Mouse (Mus musculus) liver, embryonic 16.5 days (tissue): Measurements from ENCODE around the gene Nrxn3. TPM values are rescaled to one million over a fixed set of nuclear protein-coding genes. Genes with fewer than 3 reads are reported as not detected.

ENCODE experiments used
- ATAC-seq: fragments of 200-750 bp; cut with Nextera tagmentation; 2 replicates; pipeline ENCODE4 v1.8.0; 2017; ENCODE audit warnings: low read depth, mild to moderate bottlenecking, moderate number of reproducible peaks, moderate library complexity
- H3K27ac ChIP-seq: fragments of 300-500 bp; sonication (generic); 2 replicates; pipeline ENCODE4 v1.5.1; 2014; ENCODE audit warnings: mild to moderate bottlenecking, low read length
- H3K27me3 ChIP-seq: fragments of 300-500 bp; sonication (generic); 2 replicates; pipeline ENCODE4 v1.6.1; 2014; ENCODE audit warnings: low read depth, low read length, mixed read lengths; ENCODE audit not compliant: control insufficient read depth, insufficient read depth
- H3K36me3 ChIP-seq: fragments of 300-500 bp; sonication (generic); 2 replicates; pipeline ENCODE4 v1.6.1; 2014; ENCODE audit warnings: mild to moderate bottlenecking; ENCODE audit not compliant: control insufficient read depth, insufficient read depth
- H3K4me1 ChIP-seq: fragments of 300-500 bp; sonication (generic); 2 replicates; pipeline ENCODE4 v1.6.1; 2014; ENCODE audit warnings: low read depth, low read length, mixed read lengths; ENCODE audit not compliant: control insufficient read depth
- H3K4me2 ChIP-seq: fragments of 300-500 bp; sonication (generic); 2 replicates; pipeline ENCODE4 v1.6.1; 2014; ENCODE audit warnings: low read depth, low read length, mixed read lengths
- H3K4me3 ChIP-seq: fragments of 300-500 bp; sonication (generic); 2 replicates; pipeline ENCODE4 v1.5.1; 2014; ENCODE audit warnings: low read depth, mild to moderate bottlenecking, low read length
- H3K9ac ChIP-seq: fragments of 300-500 bp; sonication (generic); 2 replicates; pipeline ENCODE4 v1.6.1; 2014; ENCODE audit warnings: low read depth, low read length
- H3K9me3 ChIP-seq: fragments of 300-500 bp; sonication (generic); replicated peaks from 2 replicates; pipeline ENCODE4 v1.6.1; 2016; ENCODE audit warnings: low read length; ENCODE audit not compliant: control insufficient read depth
- WGBS: fragments of 180-500 bp; shearing (Covaris S2); extraction: QIAGEN DNeasy Blood & Tissue Kit; methylation state at CpG from one replicate; pipeline ENCODE4 v1.1.7; 2014; ENCODE audit not compliant: insufficient replicate concordance; 5-methylcytosine and 5-hydroxymethylcytosine counted together
- polyA plus RNA-seq: library from polyadenylated mRNA; unstranded; fragments of >200 nt; fragmentation: Nextera tagmentation; extraction: Ambion mirVana; gene quantifications from 2 replicates; pipeline ENCODE4 v1.2.1, GENCODE M21; 2015

Nrxn3 gene
- polyA plus RNA-seq, 1 experiment from 2014 or later, result 0.25 TPM

- Histone ChIP-seq H3K9ac (no peak overlapping the region), H3K9me3 (no peaks in the 10 kb centered on the region), H3K27ac (no peak overlapping the region), H3K4me1 (no peaks in the 10 kb centered on the region), H3K27me3 (no peaks in the 10 kb centered on the region), H3K36me3 (no peaks in the 10 kb centered on the region), H3K4me2 (no peak overlapping the region), H3K4me3 (no peak overlapping the region)
- WGBS, result 42% methylated on average over 10 of the region's 10 CpGs
- no peak for ATAC-seq
Measured at GRCm38 (mm10) chr12:89764191-89765082, 1041.8 kb downstream of the Nrxn3 start.

DNA sequence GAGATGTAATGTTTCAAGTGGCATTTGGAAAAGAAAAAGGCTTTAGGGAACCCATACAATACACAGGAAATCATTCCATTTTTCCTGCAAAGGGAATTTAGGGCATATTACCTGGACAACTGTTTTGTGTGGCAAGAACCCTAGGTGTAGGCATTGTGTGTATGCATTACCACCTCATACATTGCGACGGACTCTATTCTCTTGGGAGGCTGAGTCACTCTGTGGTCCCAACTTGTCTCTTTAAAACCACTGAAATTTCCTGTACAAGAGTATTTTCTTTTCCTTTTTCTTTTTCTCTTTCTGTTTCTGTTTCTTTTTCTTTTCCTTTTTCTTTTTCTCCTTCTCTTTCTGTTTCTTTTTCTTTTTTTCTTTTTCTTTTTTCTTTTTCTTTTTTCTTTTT is 1042.5 kb downstream of the Nrxn3 start:
- H3K4me3 ChIP-seq, result no peak overlapping the region
- H3K36me3 ChIP-seq, result no peaks in the 10 kb centered on the region
- H3K4me2 ChIP-seq, result no peak overlapping the region
- ATAC-seq, result no peak
- WGBS, result 59% methylated on average over 2 of the region's 2 CpGs
- H3K4me1 ChIP-seq, result no peaks in the 10 kb centered on the region
- no peaks in the 10 kb centered on the region for H3K27me3 ChIP-seq
- H3K27ac ChIP-seq, result no peak overlapping the region
- H3K9ac ChIP-seq, result no peak overlapping the region
- no peaks in the 10 kb centered on the region for H3K9me3 ChIP-seq

- no peak overlapping the region for H3K27ac ChIP-seq
- 46% methylated on average over 3 of the region's 3 CpGs for WGBS
Measured at GRCm38 (mm10) chr12:89788794-89789193, 1066.1 kb downstream of the Nrxn3 start.

GRCm38 (mm10) chr12:89789981-89790380 is 1067.3 kb downstream of the Nrxn3 start:
- WGBS, result 50% methylated on average over 1 of the region's 1 CpGs
- no peak for ATAC-seq
- no peak overlapping the region for H3K4me3 ChIP-seq
- H3K9ac ChIP-seq, result no peak overlapping the region
- H3K27me3 ChIP-seq, result no peaks in the 10 kb centered on the region
- no peaks in the 10 kb centered on the region for H3K9me3 ChIP-seq
- H3K36me3 ChIP-seq, result no peaks in the 10 kb centered on the region
- no peak overlapping the region for H3K27ac ChIP-seq
- no peaks in the 10 kb centered on the region for H3K4me1 ChIP-seq
- no peak overlapping the region for H3K4me2 ChIP-seq

More at GRCm38 (mm10) chr12:89788794-89789193, 1066.1 kb downstream of the Nrxn3 start:
- Histone ChIP-seq H3K9me3 (no peaks in the 10 kb centered on the region), H3K9ac (no peak overlapping the region), H3K36me3 (no peaks in the 10 kb centered on the region), H3K27me3 (no peaks in the 10 kb centered on the region), H3K4me3 (no peak overlapping the region), H3K4me2 (no peak overlapping the region), H3K4me1 (no peaks in the 10 kb centered on the region)
- no peak for ATAC-seq

GRCm38 (mm10) chr12:89791829-89792228 is 1069.2 kb downstream of the Nrxn3 start:
- Histone ChIP-seq H3K27ac (no peak overlapping the region), H3K9me3 (no peaks in the 10 kb centered on the region), H3K9ac (no peak overlapping the region), H3K36me3 (no peaks in the 10 kb centered on the region), H3K4me3 (no peak overlapping the region), H3K27me3 (no peaks in the 10 kb centered on the region), H3K4me1 (no peaks in the 10 kb centered on the region), H3K4me2 (no peak overlapping the region)
- WGBS, result 37% methylated on average over 3 of the region's 3 CpGs
- ATAC-seq, result no peak

DNA sequence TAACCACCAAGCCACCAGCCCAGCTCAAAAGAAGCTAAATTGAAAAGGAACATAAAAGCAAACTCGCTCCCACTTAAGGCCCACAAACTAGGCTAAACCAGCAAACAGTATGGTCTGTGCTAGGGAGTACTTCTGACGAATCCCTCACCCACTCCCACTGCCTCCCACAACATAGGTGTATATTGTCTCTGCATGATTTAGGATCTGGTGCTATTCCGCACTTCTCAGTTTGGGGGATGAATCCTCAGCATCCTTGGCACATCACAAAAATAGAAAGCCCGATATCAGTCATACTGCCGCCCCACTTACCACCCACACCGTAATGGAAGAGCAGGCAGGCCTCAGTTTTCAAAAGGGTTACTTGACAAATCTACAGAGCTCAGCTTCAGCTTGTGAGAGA is 1072.1 kb downstream of the Nrxn3 start:
- 67% methylated on average over 6 of the region's 6 CpGs for WGBS
- H3K27me3 ChIP-seq, result no peaks in the 10 kb centered on the region

GRCm38 (mm10) chr12:89808217-89808616 is 1085.5 kb downstream of the Nrxn3 start:
- 54% methylated on average over 3 of the region's 3 CpGs for WGBS
- H3K4me1 ChIP-seq, result no peaks in the 10 kb centered on the region

More for the DNA sequence above, 1072.1 kb downstream of the Nrxn3 start:
- Histone ChIP-seq H3K9me3 (no peaks in the 10 kb centered on the region), H3K9ac (no peak overlapping the region), H3K36me3 (no peaks in the 10 kb centered on the region), H3K4me3 (no peak overlapping the region), H3K27ac (no peak overlapping the region), H3K4me1 (no peaks in the 10 kb centered on the region), H3K4me2 (no peak overlapping the region)
- no peak for ATAC-seq

DNA sequence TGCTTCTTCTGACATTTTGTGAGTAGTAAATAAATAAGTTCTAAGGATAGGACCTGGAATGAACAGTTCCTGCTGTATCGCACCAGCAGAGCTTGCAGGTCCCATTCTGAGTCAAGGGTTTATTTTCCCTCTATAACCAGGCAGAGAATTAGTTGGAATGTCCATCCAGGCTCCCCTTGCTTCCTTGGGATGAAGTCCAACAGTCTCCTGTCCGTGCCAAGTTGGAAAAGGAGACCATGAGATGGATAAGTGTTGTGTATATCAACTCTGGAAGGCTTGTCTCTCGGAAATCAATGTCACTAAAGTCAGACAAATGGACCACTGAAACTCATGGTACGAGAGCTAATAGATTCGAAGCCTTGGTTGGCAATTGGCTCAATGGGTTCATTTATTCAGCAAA is 1087.5 kb downstream of the Nrxn3 start:
- 50% methylated on average over 5 of the region's 5 CpGs for WGBS
- Histone ChIP-seq H3K4me1 (no peaks in the 10 kb centered on the region), H3K9ac (no peak overlapping the region), H3K27me3 (peaks cover 7% of the 10 kb centered on the region), H3K4me2 (no peak overlapping the region), H3K36me3 (no peaks in the 10 kb centered on the region), H3K27ac (no peak overlapping the region), H3K4me3 (no peak overlapping the region), H3K9me3 (no peaks in the 10 kb centered on the region)
- no peak for ATAC-seq

More at GRCm38 (mm10) chr12:89808217-89808616, 1085.5 kb downstream of the Nrxn3 start:
- no peak for ATAC-seq
- no peaks in the 10 kb centered on the region for H3K9me3 ChIP-seq
- no peak overlapping the region for H3K4me2 ChIP-seq
- no peak overlapping the region for H3K9ac ChIP-seq
- H3K27ac ChIP-seq, result no peak overlapping the region
- H3K36me3 ChIP-seq, result no peaks in the 10 kb centered on the region
- H3K4me3 ChIP-seq, result no peak overlapping the region
- peaks cover 7% of the 10 kb centered on the region for H3K27me3 ChIP-seq

DNA sequence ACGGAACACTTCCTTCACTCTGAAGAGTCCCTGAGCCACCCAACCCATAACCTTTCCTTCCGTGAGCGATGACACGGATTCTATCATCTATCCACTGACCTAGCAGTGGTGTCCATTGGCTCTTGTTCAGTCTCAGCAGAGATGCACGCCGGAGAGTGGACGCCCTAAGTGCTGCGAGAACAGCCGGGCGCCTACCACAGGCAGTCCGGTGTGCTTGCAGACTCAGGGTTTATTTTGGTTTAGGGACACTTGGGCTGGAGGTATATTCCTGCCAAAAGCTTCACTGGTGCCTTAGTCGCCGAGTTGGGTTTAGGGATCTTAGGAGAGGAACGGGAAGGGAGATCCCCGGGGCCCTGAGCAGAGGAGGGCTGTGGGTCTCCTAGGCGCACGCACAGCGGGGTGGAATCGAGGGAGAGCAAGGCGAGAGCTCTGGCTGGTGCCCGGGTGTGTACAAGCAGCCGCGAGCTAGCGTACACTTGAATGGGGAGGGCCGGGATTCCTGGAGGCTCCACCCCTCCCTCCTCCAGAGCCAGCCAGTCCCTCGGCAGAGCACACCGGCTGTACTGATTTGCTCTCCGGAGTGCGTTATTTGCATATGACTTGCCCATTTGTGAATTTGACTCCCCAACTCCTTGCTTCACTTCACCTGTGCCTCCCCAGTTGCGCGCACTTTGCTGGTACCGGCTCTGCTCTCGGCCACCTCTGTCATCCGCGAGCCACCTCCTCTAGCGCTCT is 1089.3 kb downstream of the Nrxn3 start:
- WGBS, result under 1% methylated on average over 36 of the region's 36 CpGs
- no peaks in the 10 kb centered on the region for H3K9me3 ChIP-seq

More for the DNA sequence above, 1089.3 kb downstream of the Nrxn3 start:
- ATAC-seq, result peak; percentile 76
- Histone ChIP-seq H3K4me1 (no peaks in the 10 kb centered on the region), H3K4me2 (peak overlapping the region; percentile 32), H3K9ac (no peak overlapping the region), H3K27me3 (peaks cover 7% of the 10 kb centered on the region), H3K4me3 (peak overlapping the region; percentile 22; the same call in 1 of the 2 replicates), H3K27ac (no peak overlapping the region), H3K36me3 (no peaks in the 10 kb centered on the region)
